Mouse (Mus musculus) stomach, postnatal 0 days (tissue): ENCODE results near the gene Pygo1. TPM values are rescaled to one million over a fixed set of nuclear protein-coding genes. Genes with fewer than 3 reads are reported as not detected.
A peak's percentile ranks its signal among the peaks of the same experiment; 100 is the strongest.

Source experiments
- ATAC-seq: fragments of 200-750 bp; cut with Nextera tagmentation; 2 replicates; pipeline ENCODE4 v1.8.0; 2017; ENCODE audit not compliant: low FRiP score, low TSS enrichment
- DNase-seq: peaks from one replicate; pipeline ENCODE4 v3.0.0-alpha.2; 2016; ENCODE audit warnings: low spot score
- H3K27ac ChIP-seq: fragments of 300-500 bp; sonication (generic); replicated peaks from 2 replicates; pipeline ENCODE4 v1.5.1; 2014; ENCODE audit warnings: mild to moderate bottlenecking, control low read depth
- H3K27me3 ChIP-seq: fragments of 300-500 bp; sonication (generic); 2 replicates; pipeline ENCODE4 v1.6.1; 2014; ENCODE audit warnings: low read length; ENCODE audit not compliant: control insufficient read depth, insufficient read depth
- H3K36me3 ChIP-seq: fragments of 300-500 bp; sonication (generic); 2 replicates; pipeline ENCODE4 v1.6.1; 2014; ENCODE audit warnings: low read length, mixed read lengths; ENCODE audit not compliant: control insufficient read depth, insufficient read depth
- H3K4me1 ChIP-seq: fragments of 300-500 bp; sonication (generic); replicated peaks from 2 replicates; pipeline ENCODE4 v1.6.1; 2014; ENCODE audit warnings: antibody characterized with exemption; ENCODE audit not compliant: control insufficient read depth, insufficient read depth
- H3K4me2 ChIP-seq: fragments of 300-500 bp; sonication (generic); replicated peaks from 2 replicates; pipeline ENCODE4 v1.6.1; 2014; ENCODE audit warnings: low read depth, mild to moderate bottlenecking, control low read depth, moderate library complexity
- H3K4me3 ChIP-seq: fragments of 300-500 bp; sonication (generic); 2 replicates; pipeline ENCODE4 v1.5.1; 2014; ENCODE audit warnings: low read depth, low read length, control low read depth
- H3K9ac ChIP-seq: fragments of 300-500 bp; sonication (generic); 2 replicates; pipeline ENCODE4 v1.6.1; 2014; ENCODE audit warnings: mild to moderate bottlenecking, low read length, control low read depth, mixed read lengths
- H3K9me3 ChIP-seq: fragments of 300-500 bp; sonication (generic); 2 replicates; pipeline ENCODE4 v1.6.1; 2016; ENCODE audit warnings: low read length; ENCODE audit not compliant: control insufficient read depth
- CTCF ChIP-seq: IDR thresholded peaks from 2 replicates; pipeline ENCODE4 v1.5.1; 2016; ENCODE audit warnings: antibody characterized with exemption, low read depth, mild to moderate bottlenecking, moderate library complexity
- EP300 ChIP-seq: optimal IDR thresholded peaks from 2 replicates; pipeline ENCODE3; 2016; ENCODE audit warnings: antibody characterized with exemption
- WGBS: fragments of 180-500 bp; shearing (Covaris S2); extraction: QIAGEN DNeasy Blood & Tissue Kit; methylation state at CpG from one replicate; pipeline ENCODE4 v1.1.7; 2014; 5-methylcytosine and 5-hydroxymethylcytosine counted together
- polyA plus RNA-seq: library from polyadenylated mRNA; unstranded; fragments of >200 nt; fragmentation: Nextera tagmentation; extraction: Ambion mirVana; gene quantifications from 2 replicates; pipeline ENCODE4 v1.2.1, GENCODE M21; 2015

Pygo1 gene
- polyA plus RNA-seq, 1 experiment from 2014 or later: 1.1 TPM

GRCm38 (mm10) chr9:72969874-72970273, 44.4 kb downstream of the Pygo1 start:
- no peak for TF ChIP-seq EP300
- TF ChIP-seq CTCF: peak; percentile 24
- H3K27ac ChIP-seq: no peak overlapping the region
- H3K9me3 ChIP-seq: no peaks in the 10 kb centered on the region
- no peaks in the 10 kb centered on the region for H3K27me3 ChIP-seq
- no peak overlapping the region for H3K4me3 ChIP-seq
- no peaks in the 10 kb centered on the region for H3K4me1 ChIP-seq
- H3K9ac ChIP-seq: no peak overlapping the region
- WGBS: 70% methylated on average over 7 of the region's 7 CpGs
- 0 out of 2 replicates have a peak, but pooled peaks have one; percentile 22 for ATAC-seq
- no peak for DNase-seq
- no peaks in the 10 kb centered on the region for H3K36me3 ChIP-seq
- H3K4me2 ChIP-seq: no peak overlapping the region

- Histone ChIP-seq H3K4me3 (no peak overlapping the region), H3K4me1 (no peaks in the 10 kb centered on the region), H3K27me3 (no peaks in the 10 kb centered on the region), H3K27ac (no peak overlapping the region), H3K9me3 (no peaks in the 10 kb centered on the region), H3K4me2 (no peak overlapping the region), H3K36me3 (no peaks in the 10 kb centered on the region), H3K9ac (no peak overlapping the region)
- 84% methylated on average over 5 of the region's 5 CpGs for WGBS
- no peak for TF ChIP-seq EP300
- TF ChIP-seq CTCF: no peak
- DNase-seq: no peak
- no peak for ATAC-seq
Observed at GRCm38 (mm10) chr9:72972435-72972834, 47.0 kb downstream of the Pygo1 start.

DNA sequence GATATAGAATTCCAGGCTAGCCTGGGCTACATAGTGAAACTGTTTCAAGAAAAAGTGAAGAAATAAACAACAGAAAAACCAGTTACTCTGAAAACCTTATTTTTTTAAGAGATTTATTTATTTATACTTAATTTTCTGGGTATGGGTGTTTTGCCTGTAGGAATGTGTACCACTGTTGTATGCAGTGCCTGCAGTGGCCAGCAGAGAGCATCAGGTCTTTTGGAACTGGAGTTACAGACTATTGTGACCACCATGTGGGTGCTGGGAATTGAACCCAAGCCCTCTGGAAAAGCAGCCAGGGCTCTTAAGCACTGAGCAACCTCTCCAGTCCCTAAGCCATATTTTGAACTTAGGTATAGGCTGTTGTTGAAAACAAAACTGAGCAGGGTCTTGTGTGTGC, 47.5 kb downstream of the Pygo1 start:
- Histone ChIP-seq H3K4me3 (no peak overlapping the region), H3K9ac (no peak overlapping the region), H3K36me3 (no peaks in the 10 kb centered on the region), H3K4me1 (no peaks in the 10 kb centered on the region), H3K27me3 (no peaks in the 10 kb centered on the region), H3K4me2 (no peak overlapping the region), H3K27ac (no peak overlapping the region), H3K9me3 (no peaks in the 10 kb centered on the region)
- TF ChIP-seq CTCF (no peak), EP300 (no peak)
- ATAC-seq: no peak
- DNase-seq: no peak

GRCm38 (mm10) chr9:72974734-72975133, 49.3 kb downstream of the Pygo1 start:
- H3K9me3 ChIP-seq: no peaks in the 10 kb centered on the region
- H3K4me1 ChIP-seq: no peaks in the 10 kb centered on the region
- WGBS: 85% methylated on average over 5 of the region's 5 CpGs
- no peaks in the 10 kb centered on the region for H3K27me3 ChIP-seq
- no peak overlapping the region for H3K27ac ChIP-seq
- ATAC-seq (no peak), DNase-seq (no peak)
- no peak overlapping the region for H3K9ac ChIP-seq
- TF ChIP-seq CTCF: no peak
- no peak for TF ChIP-seq EP300
- no peak overlapping the region for H3K4me3 ChIP-seq
- no peaks in the 10 kb centered on the region for H3K36me3 ChIP-seq
- H3K4me2 ChIP-seq: no peak overlapping the region

DNA sequence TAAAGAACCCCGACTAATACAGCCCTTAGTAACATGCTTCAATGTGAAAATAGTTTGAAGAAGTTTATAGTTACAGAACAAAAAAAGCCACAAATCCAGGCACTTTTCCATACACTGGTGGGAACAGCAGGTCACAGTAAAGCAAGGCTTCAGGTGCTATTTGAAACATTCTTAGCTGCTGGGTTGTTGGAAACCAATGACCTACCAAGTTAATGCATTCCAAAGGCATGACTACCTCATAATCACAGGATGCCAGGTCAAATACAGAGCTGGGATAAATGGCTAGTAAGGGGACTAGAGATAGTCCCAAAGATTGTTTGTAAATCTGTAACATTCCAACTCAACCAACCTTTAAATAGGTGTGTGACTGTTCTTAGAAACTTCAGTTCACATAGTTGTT, 49.8 kb downstream of the Pygo1 start:
- Histone ChIP-seq H3K36me3 (no peaks in the 10 kb centered on the region), H3K27me3 (no peaks in the 10 kb centered on the region), H3K27ac (no peak overlapping the region), H3K9ac (no peak overlapping the region), H3K4me2 (no peak overlapping the region), H3K4me1 (no peaks in the 10 kb centered on the region), H3K4me3 (no peak overlapping the region), H3K9me3 (no peaks in the 10 kb centered on the region)
- TF ChIP-seq EP300 (no peak), CTCF (no peak)
- 93% methylated on average over 1 of the region's 1 CpGs for WGBS
- ATAC-seq (no peak), DNase-seq (no peak)

GRCm38 (mm10) chr9:72983066-72983465, 57.6 kb downstream of the Pygo1 start:
- Histone ChIP-seq H3K9ac (no peak overlapping the region), H3K4me1 (no peaks in the 10 kb centered on the region), H3K4me2 (no peak overlapping the region), H3K27ac (no peak overlapping the region), H3K27me3 (no peaks in the 10 kb centered on the region), H3K4me3 (no peak overlapping the region), H3K36me3 (no peaks in the 10 kb centered on the region), H3K9me3 (no peaks in the 10 kb centered on the region)
- WGBS: 57% methylated on average over 2 of the region's 2 CpGs
- DNase-seq (no peak), ATAC-seq (no peak)
- TF ChIP-seq CTCF (peak; percentile 38), EP300 (no peak)
